Mouse (Mus musculus) central nervous system, embryonic 14 days (tissue): Measurements from ENCODE around the gene Apob. TPM values are rescaled to one million over a fixed set of nuclear protein-coding genes. Genes with fewer than 3 reads are reported as not detected.

Source experiments
- polyA plus RNA-seq: library from polyadenylated mRNA; depleted of rRNA; stranded (reverse); fragments of >200 nt; gene quantifications from 2 replicates; pipeline ENCODE4 v1.2.3, GENCODE M21; 2012; rRNA removed

Gene Apob
- polyA plus RNA-seq: 0.05 and 0.14 TPM in 2 replicates

DNA sequence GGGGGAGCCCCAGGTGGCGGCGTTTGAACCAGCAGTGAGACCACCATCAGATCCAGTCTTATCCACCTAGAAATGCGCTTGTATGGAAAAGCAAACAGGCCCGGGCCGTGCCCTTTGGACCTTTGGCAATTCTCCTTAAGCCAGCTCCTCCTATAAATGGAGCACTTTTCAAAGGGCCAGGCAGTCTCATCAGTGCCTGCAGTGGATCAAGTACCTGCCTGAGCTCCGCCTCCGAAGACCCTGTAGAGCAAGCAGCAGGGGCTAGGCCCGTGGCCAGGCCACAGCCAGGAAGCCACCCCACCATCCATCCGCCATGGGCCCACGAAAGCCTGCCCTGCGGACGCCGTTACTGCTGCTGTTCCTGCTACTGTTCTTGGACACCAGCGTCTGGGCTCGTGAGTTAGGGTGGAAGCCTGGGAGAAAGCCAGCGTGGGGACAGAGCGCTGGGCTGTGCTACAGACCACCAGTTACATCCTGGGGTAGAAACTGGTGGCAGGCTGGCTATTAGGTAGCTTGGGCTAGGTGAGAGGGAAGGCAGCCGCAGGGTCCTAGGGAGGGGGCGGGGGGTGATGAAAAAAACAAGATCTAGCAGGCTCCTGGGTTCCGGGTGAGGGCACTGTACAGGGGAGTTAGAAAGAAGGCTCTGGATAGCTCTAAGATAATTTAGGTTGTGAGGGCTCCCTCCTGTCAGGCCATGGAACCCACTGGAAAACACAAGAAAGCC lies at the start of gene Apob:
Gene Apob, plus strand, starts transcription at position 183 of the 724 bp plus-strand sequence.

Other genes with a start within 250 kb of the Apob start
- gene Ldah, start 230.5 kb downstream of the Apob start, polyA plus RNA-seq: 42.6 and 47.0 TPM in 2 replicates